Mouse (Mus musculus) spleen, adult 2 months (tissue): ENCODE measurements around the gene Adamts18. TPM values are rescaled to one million over a fixed set of nuclear protein-coding genes. Genes with fewer than 3 reads are reported as not detected.

Source experiments
- DNase-seq, 2 experiments: peaks; one replicate each; pipeline versions ENCODE4 v3.0.0 to v3.0.0-alpha.2; 2012 to 2021; ENCODE audit warnings: low spot score in 2 of 2, low read depth in 1 of 2
- H3K27ac ChIP-seq: fragments of 200-500 bp; 2 replicates; pipeline ENCODE4 v1.5.1; 2012; ENCODE audit warnings: low read length, inconsistent platforms; ENCODE audit not compliant: insufficient read depth
- H3K27me3 ChIP-seq: fragments of 200-500 bp; 2 replicates; pipeline ENCODE4 v1.6.1; 2012; ENCODE audit warnings: mild to moderate bottlenecking, moderate library complexity, low read length, inconsistent platforms; ENCODE audit not compliant: control insufficient read depth, insufficient read depth
- H3K36me3 ChIP-seq: fragments of 200-500 bp; 2 replicates; pipeline ENCODE4 v1.6.1; 2012; ENCODE audit warnings: mild to moderate bottlenecking, low read length, inconsistent platforms; ENCODE audit not compliant: control insufficient read depth, insufficient read depth
- H3K4me1 ChIP-seq: fragments of 200-500 bp; 2 replicates; pipeline ENCODE4 v1.6.1; 2011; ENCODE audit warnings: inconsistent platforms; ENCODE audit not compliant: control insufficient read depth, insufficient read depth, insufficient read length
- H3K4me3 ChIP-seq: fragments of 200-500 bp; 2 replicates; pipeline ENCODE4 v1.5.1; 2011; ENCODE audit warnings: mild to moderate bottlenecking, inconsistent platforms; ENCODE audit not compliant: insufficient read depth, insufficient read length; ENCODE audit errors: extremely low read depth
- CTCF ChIP-seq: fragments of 200-500 bp; IDR thresholded peaks from 2 replicates; pipeline ENCODE4 v1.5.1; 2011; ENCODE audit warnings: mild to moderate bottlenecking, inconsistent platforms; ENCODE audit not compliant: insufficient read depth, insufficient read length, insufficient replicate concordance; ENCODE audit errors: extremely low read depth
- POLR2A ChIP-seq: fragments of 200-500 bp; IDR thresholded peaks from 2 replicates; pipeline ENCODE4 v1.6.1; 2011; ENCODE audit warnings: low read depth, low read length, inconsistent platforms
- WGBS: fragments of 180-500 bp; shearing (Covaris S2); methylation state at CpG from one replicate; pipeline ENCODE4 v1.1.7; 2018; 5-methylcytosine and 5-hydroxymethylcytosine counted together
- polyA plus RNA-seq: library from polyadenylated mRNA; depleted of rRNA; stranded (reverse); fragments of >200 nt; gene quantifications from 2 replicates; pipeline ENCODE4 v1.2.3, GENCODE M21; 2012

Gene Adamts18
- polyA plus RNA-seq, 1 experiment: not detected

GRCm38 (mm10) chr8:113844801-113845301 lies 3.7 kb downstream of the Adamts18 start:
- no peak for DNase-seq
- Histone ChIP-seq H3K27me3 (peaks cover 4% of the 10 kb centered on the region), H3K4me1 (no peaks in the 10 kb centered on the region), H3K4me3 (no peak overlapping the region), H3K36me3 (no peaks in the 10 kb centered on the region), H3K27ac (no peak overlapping the region)
- TF ChIP-seq POLR2A (no peak), CTCF (no peak)
- whole genome bisulfite sequencing: 69% methylated on average over 20 of the region's 20 CpGs

DNA sequence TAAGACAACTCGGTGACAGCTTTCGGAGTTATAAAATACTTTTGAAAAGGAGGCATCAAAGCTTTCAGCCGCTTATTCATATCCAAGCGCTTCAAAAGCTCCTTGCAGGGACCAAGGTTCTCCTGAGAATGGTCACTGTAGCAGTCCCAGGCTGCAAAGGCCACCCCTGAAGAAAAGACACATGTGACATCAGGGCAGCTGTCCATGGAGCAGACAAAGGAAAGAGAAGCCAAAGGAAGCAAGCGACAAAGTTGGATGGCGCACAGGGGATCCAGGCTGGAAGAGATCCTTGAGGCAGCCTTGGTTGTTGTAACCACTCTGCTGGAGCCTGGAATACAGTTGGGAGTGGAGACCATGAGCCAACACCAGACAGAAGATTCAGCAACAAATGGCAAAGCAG lies 10.3 kb downstream of the Adamts18 start:
- no peak overlapping the region for H3K27ac ChIP-seq
- 94% methylated on average over 6 of the region's 6 CpGs for WGBS
- no peak overlapping the region for H3K4me3 ChIP-seq
- H3K36me3 ChIP-seq: no peaks in the 10 kb centered on the region
- H3K27me3 ChIP-seq: no peaks in the 10 kb centered on the region
- TF ChIP-seq POLR2A (no peak), CTCF (no peak)
- H3K4me1 ChIP-seq: no peaks in the 10 kb centered on the region
- no peak for DNase-seq

GRCm38 (mm10) chr8:113837570-113837915 lies 11.0 kb downstream of the Adamts18 start:
- no peak for DNase-seq
- TF ChIP-seq CTCF: no peak
- no peak for TF ChIP-seq POLR2A
- WGBS: 60% methylated on average over 4 of the region's 4 CpGs
- no peak overlapping the region for H3K27ac ChIP-seq
- no peaks in the 10 kb centered on the region for H3K4me1 ChIP-seq
- H3K4me3 ChIP-seq: no peak overlapping the region
- H3K36me3 ChIP-seq: no peaks in the 10 kb centered on the region
- H3K27me3 ChIP-seq: no peaks in the 10 kb centered on the region

GRCm38 (mm10) chr8:113836892-113837569 lies 11.5 kb downstream of the Adamts18 start:
- Histone ChIP-seq H3K27ac (no peak overlapping the region), H3K4me3 (no peak overlapping the region), H3K4me1 (no peaks in the 10 kb centered on the region), H3K36me3 (no peaks in the 10 kb centered on the region), H3K27me3 (no peaks in the 10 kb centered on the region)
- TF ChIP-seq CTCF (no peak), POLR2A (no peak)
- 57% methylated on average over 8 of the region's 8 CpGs for WGBS
- no peak for DNase-seq

GRCm38 (mm10) chr8:113833644-113834043 lies 14.9 kb downstream of the Adamts18 start:
- Histone ChIP-seq H3K36me3 (no peaks in the 10 kb centered on the region), H3K4me3 (no peak overlapping the region), H3K27me3 (no peaks in the 10 kb centered on the region), H3K4me1 (no peaks in the 10 kb centered on the region), H3K27ac (no peak overlapping the region)
- TF ChIP-seq CTCF: no peak
- no peak for TF ChIP-seq POLR2A
- DNase-seq: no peak
- 82% methylated on average over 4 of the region's 4 CpGs for WGBS

DNA sequence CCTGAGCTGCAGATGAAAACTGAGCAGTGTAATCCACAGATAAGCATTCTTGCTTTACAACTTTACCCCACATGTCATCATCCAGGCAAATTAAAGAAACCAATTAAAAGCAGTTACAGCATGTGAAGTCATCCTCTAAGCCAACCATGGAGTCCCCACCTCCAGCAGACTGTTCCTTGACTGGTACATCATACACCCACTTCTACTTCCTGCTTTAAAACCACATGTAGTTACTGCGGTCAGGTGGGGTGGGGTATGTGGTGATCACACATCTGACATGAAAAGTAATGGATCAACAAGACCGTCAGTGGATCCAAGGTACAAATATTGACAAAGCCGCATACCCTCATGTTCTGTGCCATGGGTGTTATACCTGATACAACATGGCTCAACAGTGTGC lies 21.3 kb downstream of the Adamts18 start:
- Histone ChIP-seq H3K27me3 (no peaks in the 10 kb centered on the region), H3K4me1 (no peaks in the 10 kb centered on the region), H3K27ac (no peak overlapping the region), H3K36me3 (no peaks in the 10 kb centered on the region), H3K4me3 (no peak overlapping the region)
- 44% methylated on average over 3 of the region's 3 CpGs for WGBS
- TF ChIP-seq POLR2A: no peak
- DNase-seq: no peak

GRCm38 (mm10) chr8:113820983-113821587 lies 27.5 kb downstream of the Adamts18 start:
- Histone ChIP-seq H3K4me1 (no peaks in the 10 kb centered on the region), H3K36me3 (no peaks in the 10 kb centered on the region), H3K27ac (no peak overlapping the region), H3K4me3 (no peak overlapping the region), H3K27me3 (no peaks in the 10 kb centered on the region)
- no peak for TF ChIP-seq CTCF
- DNase-seq: no peak
- WGBS: 65% methylated on average over 16 of the region's 16 CpGs
